Mouse (Mus musculus) liver, embryonic 16.5 days (tissue): ENCODE data around the gene Ror2. TPM values are rescaled to one million over a fixed set of nuclear protein-coding genes. Genes with fewer than 3 reads are reported as not detected.

Experiments used
- ATAC-seq: fragments of 200-750 bp; cut with Nextera tagmentation; 2 replicates; pipeline ENCODE4 v1.8.0; 2017; ENCODE audit warnings: low read depth, mild to moderate bottlenecking, moderate number of reproducible peaks, moderate library complexity
- H3K27ac ChIP-seq: fragments of 300-500 bp; sonication (generic); 2 replicates; pipeline ENCODE4 v1.5.1; 2014; ENCODE audit warnings: mild to moderate bottlenecking, low read length
- H3K27me3 ChIP-seq: fragments of 300-500 bp; sonication (generic); 2 replicates; pipeline ENCODE4 v1.6.1; 2014; ENCODE audit warnings: low read depth, low read length, mixed read lengths; ENCODE audit not compliant: control insufficient read depth, insufficient read depth
- H3K36me3 ChIP-seq: fragments of 300-500 bp; sonication (generic); 2 replicates; pipeline ENCODE4 v1.6.1; 2014; ENCODE audit warnings: mild to moderate bottlenecking; ENCODE audit not compliant: control insufficient read depth, insufficient read depth
- H3K4me1 ChIP-seq: fragments of 300-500 bp; sonication (generic); 2 replicates; pipeline ENCODE4 v1.6.1; 2014; ENCODE audit warnings: low read depth, low read length, mixed read lengths; ENCODE audit not compliant: control insufficient read depth
- H3K4me2 ChIP-seq: fragments of 300-500 bp; sonication (generic); 2 replicates; pipeline ENCODE4 v1.6.1; 2014; ENCODE audit warnings: low read depth, low read length, mixed read lengths
- H3K4me3 ChIP-seq: fragments of 300-500 bp; sonication (generic); 2 replicates; pipeline ENCODE4 v1.5.1; 2014; ENCODE audit warnings: low read depth, mild to moderate bottlenecking, low read length
- H3K9ac ChIP-seq: fragments of 300-500 bp; sonication (generic); 2 replicates; pipeline ENCODE4 v1.6.1; 2014; ENCODE audit warnings: low read depth, low read length
- H3K9me3 ChIP-seq: fragments of 300-500 bp; sonication (generic); replicated peaks from 2 replicates; pipeline ENCODE4 v1.6.1; 2016; ENCODE audit warnings: low read length; ENCODE audit not compliant: control insufficient read depth
- WGBS: fragments of 180-500 bp; shearing (Covaris S2); extraction: QIAGEN DNeasy Blood & Tissue Kit; methylation state at CpG from one replicate; pipeline ENCODE4 v1.1.7; 2014; ENCODE audit not compliant: insufficient replicate concordance; 5-methylcytosine and 5-hydroxymethylcytosine counted together
- polyA plus RNA-seq: library from polyadenylated mRNA; unstranded; fragments of >200 nt; fragmentation: Nextera tagmentation; extraction: Ambion mirVana; gene quantifications from 2 replicates; pipeline ENCODE4 v1.2.1, GENCODE M21; 2015

Ror2 gene
- polyA plus RNA-seq, 1 experiment from 2014 or later = 0.24 TPM

GRCm38 (mm10) chr13:53158405-53159005 lies 127.4 kb downstream of the Ror2 start:
- Histone ChIP-seq H3K27ac (no peak overlapping the region), H3K4me3 (no peak overlapping the region), H3K36me3 (no peaks in the 10 kb centered on the region), H3K9me3 (no peaks in the 10 kb centered on the region), H3K9ac (no peak overlapping the region), H3K4me2 (no peak overlapping the region), H3K27me3 (no peaks in the 10 kb centered on the region), H3K4me1 (no peaks in the 10 kb centered on the region)
- no peak for ATAC-seq
- WGBS = 48% methylated on average over 9 of the region's 9 CpGs

GRCm38 (mm10) chr13:53156911-53157310 lies 129.0 kb downstream of the Ror2 start:
- no peak overlapping the region for H3K27ac ChIP-seq
- ATAC-seq = no peak

GRCm38 (mm10) chr13:53156282-53156681 lies 129.6 kb downstream of the Ror2 start:
- no peak overlapping the region for H3K4me2 ChIP-seq
- no peak overlapping the region for H3K9ac ChIP-seq
- no peak overlapping the region for H3K27ac ChIP-seq
- no peak overlapping the region for H3K4me3 ChIP-seq
- no peak for ATAC-seq
- no peaks in the 10 kb centered on the region for H3K36me3 ChIP-seq
- no peaks in the 10 kb centered on the region for H3K4me1 ChIP-seq
- WGBS = 60% methylated on average over 6 of the region's 6 CpGs
- H3K27me3 ChIP-seq = no peaks in the 10 kb centered on the region
- no peaks in the 10 kb centered on the region for H3K9me3 ChIP-seq

More at GRCm38 (mm10) chr13:53156911-53157310, 129.0 kb downstream of the Ror2 start:
- Histone ChIP-seq H3K4me3 (no peak overlapping the region), H3K9me3 (no peaks in the 10 kb centered on the region), H3K36me3 (no peaks in the 10 kb centered on the region), H3K9ac (no peak overlapping the region), H3K27me3 (no peaks in the 10 kb centered on the region), H3K4me2 (no peak overlapping the region), H3K4me1 (no peaks in the 10 kb centered on the region)
- 75% methylated on average over 15 of the region's 15 CpGs for WGBS

GRCm38 (mm10) chr13:53145511-53145910 lies 140.4 kb downstream of the Ror2 start:
- Histone ChIP-seq H3K4me1 (no peaks in the 10 kb centered on the region), H3K27me3 (no peaks in the 10 kb centered on the region), H3K4me3 (no peak overlapping the region), H3K9ac (no peak overlapping the region), H3K36me3 (no peaks in the 10 kb centered on the region), H3K4me2 (no peak overlapping the region), H3K9me3 (no peaks in the 10 kb centered on the region), H3K27ac (no peak overlapping the region)
- ATAC-seq = no peak
- 48% methylated on average over 3 of the region's 3 CpGs for WGBS

GRCm38 (mm10) chr13:53143076-53143475 lies 142.8 kb downstream of the Ror2 start:
- 24% methylated on average over 5 of the region's 5 CpGs for WGBS
- Histone ChIP-seq H3K9me3 (no peaks in the 10 kb centered on the region), H3K4me1 (no peaks in the 10 kb centered on the region), H3K27me3 (no peaks in the 10 kb centered on the region), H3K4me3 (no peak overlapping the region), H3K9ac (no peak overlapping the region), H3K4me2 (no peak overlapping the region), H3K36me3 (no peaks in the 10 kb centered on the region), H3K27ac (no peak overlapping the region)
- no peak for ATAC-seq

GRCm38 (mm10) chr13:53142268-53142667 lies 143.7 kb downstream of the Ror2 start:
- Histone ChIP-seq H3K4me2 (no peak overlapping the region), H3K9ac (no peak overlapping the region), H3K9me3 (no peaks in the 10 kb centered on the region), H3K4me1 (no peaks in the 10 kb centered on the region), H3K27me3 (no peaks in the 10 kb centered on the region), H3K4me3 (no peak overlapping the region), H3K36me3 (no peaks in the 10 kb centered on the region), H3K27ac (no peak overlapping the region)
- WGBS = 77% methylated on average over 10 of the region's 10 CpGs
- no peak for ATAC-seq

- H3K4me2 ChIP-seq = no peak overlapping the region
- no peak overlapping the region for H3K4me3 ChIP-seq
- no peaks in the 10 kb centered on the region for H3K36me3 ChIP-seq
- no peak for ATAC-seq
- H3K27ac ChIP-seq = no peak overlapping the region
- H3K9me3 ChIP-seq = no peaks in the 10 kb centered on the region
- 76% methylated on average over 2 of the region's 2 CpGs for WGBS
- no peaks in the 10 kb centered on the region for H3K27me3 ChIP-seq
- no peak overlapping the region for H3K9ac ChIP-seq
- H3K4me1 ChIP-seq = no peaks in the 10 kb centered on the region
These were observed 145.6 kb downstream of the Ror2 start for GRCm38 (mm10) chr13:53140298-53140697.

- Histone ChIP-seq H3K27ac (no peak overlapping the region), H3K4me2 (no peak overlapping the region), H3K27me3 (no peaks in the 10 kb centered on the region), H3K4me3 (no peak overlapping the region), H3K9me3 (no peaks in the 10 kb centered on the region), H3K4me1 (no peaks in the 10 kb centered on the region), H3K9ac (no peak overlapping the region), H3K36me3 (no peaks in the 10 kb centered on the region)
- WGBS = 78% methylated on average over 13 of the region's 13 CpGs
- ATAC-seq = no peak
These were observed 155.4 kb downstream of the Ror2 start for GRCm38 (mm10) chr13:53130567-53130966.

- Histone ChIP-seq H3K9me3 (no peaks in the 10 kb centered on the region), H3K4me3 (no peak overlapping the region), H3K4me2 (no peak overlapping the region), H3K27me3 (no peaks in the 10 kb centered on the region), H3K27ac (no peak overlapping the region), H3K9ac (no peak overlapping the region), H3K36me3 (no peaks in the 10 kb centered on the region), H3K4me1 (no peaks in the 10 kb centered on the region)
- WGBS = 71% methylated on average over 5 of the region's 5 CpGs
- ATAC-seq = no peak
These were observed 155.9 kb downstream of the Ror2 start for GRCm38 (mm10) chr13:53130032-53130431.
